Mouse (Mus musculus): ENCODE data around the gene Tbc1d14.

DNA sequence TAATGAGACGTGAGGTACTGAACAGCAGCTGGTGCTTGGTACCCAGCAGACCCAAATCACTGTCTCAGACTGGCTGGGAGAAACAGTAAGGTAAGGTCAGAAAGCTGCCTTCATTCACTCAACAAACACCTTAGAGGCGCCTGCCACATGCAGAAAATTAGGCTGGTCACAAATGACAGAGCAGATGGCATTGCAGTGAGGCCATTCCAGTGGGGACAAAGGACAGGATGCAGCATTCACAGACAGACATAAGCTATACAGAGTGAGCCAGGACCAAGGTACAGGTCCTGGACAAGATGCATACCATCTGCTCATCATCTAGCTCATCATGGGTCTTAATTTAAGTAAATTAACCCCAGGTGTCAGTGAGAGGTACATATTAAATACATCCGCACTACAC, 75.5 kb downstream of the Tbc1d14 start:
- TF ChIP-seq CTCF (IDR thresholded peaks at IDR 0.05; ENCODE audit: insufficient read depth, low read depth, low read length) (no peak), POLR2A (IDR thresholded peaks at IDR 0.05; ENCODE audit: insufficient read depth, low read depth, low read length) (no peak)

Data from olfactory bulb, adult 2 months (tissue).